Mouse (Mus musculus): ENCODE data around the gene Adamts2.

DNA sequence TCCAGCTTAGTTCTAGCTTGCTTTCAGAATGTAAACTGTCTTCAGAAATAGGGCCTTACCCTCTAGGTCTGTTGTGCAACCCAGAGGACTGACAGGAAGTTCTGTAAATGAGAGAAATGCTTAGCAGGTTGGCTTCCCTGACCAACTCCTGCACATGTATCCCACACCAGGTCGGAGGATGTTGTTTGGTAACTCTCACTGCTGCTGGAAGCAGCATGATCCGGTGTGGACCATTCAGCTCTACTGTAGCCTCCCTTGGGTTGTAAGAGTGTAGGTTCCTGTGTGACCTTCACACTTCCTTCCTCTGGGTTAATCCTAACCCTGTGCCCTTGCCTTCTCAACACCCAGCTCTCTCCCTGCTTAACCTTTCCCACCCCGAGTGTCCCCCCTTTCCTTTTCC, 44.8 kb upstream of the Adamts2 start:
- TF ChIP-seq POLR2A (IDR thresholded peaks at IDR 0.05; ENCODE audit: borderline replicate concordance, low read depth, low read length) (no peak), CTCF (IDR thresholded peaks at IDR 0.05; ENCODE audit: low read depth, low read length) (no peak)

Measured in bone marrow macrophage, adult 2 months (primary cell).